In genomic region chr17:32634972-32635314, GRCm38 (mm10) we compare ENCODE assay signal across 8 mouse cellular contexts. TPM values are rescaled to one million over a fixed set of nuclear protein-coding genes. Genes with fewer than 3 reads are reported as not detected.
A peak's percentile ranks its signal among the peaks of the same experiment; 100 is the strongest.
DNase-seq lines count a peak whose midpoint lies in the region; ATAC-seq lines count a peak whose summit lies in the region.

No protein-coding gene starts in this region.

- no peaks in the 10 kb centered on the region; the same call in 1 of the 2 replicates for H3K4me1 ChIP-seq in forebrain, embryonic 11.5 days (replicated peaks; ENCODE audit: control insufficient read depth, insufficient read depth, low read length)
- H3K4me1 ChIP-seq in heart, embryonic 16.5 days (ENCODE audit: control insufficient read depth, insufficient read depth, low read length): peaks cover 2% of the 10 kb centered on the region; the same call in 1 of the 2 replicates
- 0 out of 2 replicates have a peak, but pooled peaks cover 4% of the 10 kb centered on the region for H3K4me1 ChIP-seq in liver, embryonic 15.5 days (replicated peaks)
- no peaks in the 10 kb centered on the region for H3K4me1 ChIP-seq in neural tube, embryonic 12.5 days

- peak overlapping the region; percentile 33 for H3K4me3 ChIP-seq in forebrain, embryonic 11.5 days (ENCODE audit: low read depth, low read length)
- peak overlapping the region; percentile 50 for H3K4me3 ChIP-seq in heart, embryonic 16.5 days (ENCODE audit: low read length)
- H3K4me3 ChIP-seq in liver, embryonic 15.5 days (replicated peaks): peak overlapping the region; percentile 23; the same call in 1 of the 2 replicates
- peak overlapping the region; percentile 32 for H3K4me3 ChIP-seq in neural tube, embryonic 12.5 days

- ATAC-seq in CD4-positive, CD25-positive, alpha-beta regulatory T cell, adult 4 months: peak; percentile 81
- peak; percentile 67 for ATAC-seq in forebrain, embryonic 11.5 days (replicated peaks; ENCODE audit: low FRiP score)
- ATAC-seq in heart, embryonic 16.5 days (replicated peaks; ENCODE audit: extremely low read depth, insufficient read depth, low FRiP score): peak; percentile 76
- peak; percentile 15; the same call in 1 of the 2 replicates for ATAC-seq in liver, embryonic 15.5 days (ENCODE audit: insufficient read depth)
- ATAC-seq in neural tube, embryonic 12.5 days (ENCODE audit: low FRiP score, low read depth): peak; percentile 89

- H3K4me2 ChIP-seq in forebrain, embryonic 11.5 days (ENCODE audit: low read depth, low read length, severe bottlenecking): peak overlapping the region; percentile 56
- H3K4me2 ChIP-seq in heart, embryonic 16.5 days (ENCODE audit: low read depth, low read length): peak overlapping the region; percentile 72
- H3K4me2 ChIP-seq in liver, embryonic 15.5 days: peak overlapping the region; percentile 53
- H3K4me2 ChIP-seq in neural tube, embryonic 12.5 days (replicated peaks): peak overlapping the region; percentile 67

- peak; percentile 36 for DNase-seq in c-Kit-negative CD71-positive TER-119-positive erythroid progenitor cells, embryonic 14.5 days (ENCODE audit: low read depth, low spot score)
- peak; percentile 94 for DNase-seq in forebrain, embryonic 11.5 days (ENCODE audit: low spot score)
- peak; percentile 67 to 90 for DNase-seq in kidney, postnatal 36 days
- DNase-seq in telencephalon, adult 2 months (ENCODE audit: low read depth, low spot score): peak; percentile 35

- H3K27ac ChIP-seq in forebrain, embryonic 11.5 days (ENCODE audit: low read depth, low read length): no peak overlapping the region
- H3K27ac ChIP-seq in heart, embryonic 16.5 days (ENCODE audit: low read length): no peak overlapping the region
- H3K27ac ChIP-seq in liver, embryonic 15.5 days (replicated peaks): no peak overlapping the region
- H3K27ac ChIP-seq in neural tube, embryonic 12.5 days: no peak overlapping the region

- no peaks in the 10 kb centered on the region for H3K9me3 ChIP-seq in forebrain, embryonic 11.5 days (ENCODE audit: control insufficient read depth, low read length)
- no peaks in the 10 kb centered on the region for H3K9me3 ChIP-seq in heart, embryonic 16.5 days (replicated peaks; ENCODE audit: control insufficient read depth, low read length)
- no peaks in the 10 kb centered on the region for H3K9me3 ChIP-seq in liver, embryonic 15.5 days (replicated peaks)
- no peaks in the 10 kb centered on the region for H3K9me3 ChIP-seq in neural tube, embryonic 12.5 days

- peak overlapping the region; percentile 54 for H3K9ac ChIP-seq in forebrain, embryonic 11.5 days (ENCODE audit: low read length)
- H3K9ac ChIP-seq in heart, embryonic 16.5 days (ENCODE audit: low read length): 0 out of 2 replicates have a peak overlapping the region, but pooled peaks have one; percentile 58
- no peak overlapping the region for H3K9ac ChIP-seq in liver, embryonic 15.5 days
- peak overlapping the region; percentile 56 for H3K9ac ChIP-seq in neural tube, embryonic 12.5 days

- no peaks in the 10 kb centered on the region for H3K36me3 ChIP-seq in forebrain, embryonic 11.5 days (ENCODE audit: control insufficient read depth, insufficient read depth, low read length)
- no peaks in the 10 kb centered on the region for H3K36me3 ChIP-seq in heart, embryonic 16.5 days (ENCODE audit: control insufficient read depth, insufficient read depth)
- H3K36me3 ChIP-seq in liver, embryonic 15.5 days (replicated peaks): no peaks in the 10 kb centered on the region
- no peaks in the 10 kb centered on the region for H3K36me3 ChIP-seq in neural tube, embryonic 12.5 days

- WGBS in forebrain, embryonic 11.5 days: 2% methylated on average over 17 of the region's 17 CpGs
- WGBS in heart, embryonic 16.5 days: 1% methylated on average over 17 of the region's 17 CpGs
- WGBS in liver, embryonic 15.5 days (ENCODE audit: insufficient replicate concordance): 2% methylated on average over 17 of the region's 17 CpGs
- 2% methylated on average over 17 of the region's 17 CpGs for WGBS in neural tube, embryonic 12.5 days

- no peaks in the 10 kb centered on the region for H3K27me3 ChIP-seq in forebrain, embryonic 11.5 days (ENCODE audit: control insufficient read depth, insufficient read depth, low read length)
- no peaks in the 10 kb centered on the region for H3K27me3 ChIP-seq in heart, embryonic 16.5 days (ENCODE audit: control insufficient read depth, insufficient read depth, low read length)
- H3K27me3 ChIP-seq in liver, embryonic 15.5 days: no peaks in the 10 kb centered on the region
- H3K27me3 ChIP-seq in neural tube, embryonic 12.5 days (replicated peaks): no peaks in the 10 kb centered on the region

RNA-seq across cellular contexts. Expression of gene Cyp4f37, which starts 13.8 kb away (rescaled TPM):
- not detected for polyA plus RNA-seq in CD4-positive, CD25-positive, alpha-beta regulatory T cell, adult 4 months (2017; shearing (Covaris generic))
- polyA plus RNA-seq in forebrain, embryonic 11.5 days (2014; fragmentation: Nextera tagmentation; extraction: Ambion mirVana): not detected in 2 replicates
- polyA plus RNA-seq in heart, embryonic 16.5 days (2015; fragmentation: Nextera tagmentation; extraction: Ambion mirVana): not detected in 2 replicates
- not detected in 2 replicates for polyA plus RNA-seq in liver, embryonic 15.5 days (2015; fragmentation: Nextera tagmentation; extraction: Ambion mirVana)
- not detected in 2 replicates for polyA plus RNA-seq in neural tube, embryonic 12.5 days (2016; fragmentation: Nextera tagmentation; extraction: Ambion mirVana)

RNA-seq across cellular contexts. Expression of gene Cyp4f40, which starts 23.8 kb away (rescaled TPM):
- not detected for polyA plus RNA-seq in CD4-positive, CD25-positive, alpha-beta regulatory T cell, adult 4 months (2017; shearing (Covaris generic))
- polyA plus RNA-seq in forebrain, embryonic 11.5 days (2014; fragmentation: Nextera tagmentation; extraction: Ambion mirVana): not detected in 2 replicates
- polyA plus RNA-seq in heart, embryonic 16.5 days (2015; fragmentation: Nextera tagmentation; extraction: Ambion mirVana): not detected in 2 replicates
- polyA plus RNA-seq in liver, embryonic 15.5 days (2015; fragmentation: Nextera tagmentation; extraction: Ambion mirVana): not detected in 2 replicates
- not detected in 2 replicates for polyA plus RNA-seq in neural tube, embryonic 12.5 days (2016; fragmentation: Nextera tagmentation; extraction: Ambion mirVana)

RNA-seq across cellular contexts. Expression of gene Cyp4f15, which starts 50.5 kb away (rescaled TPM):
- polyA plus RNA-seq in CD4-positive, CD25-positive, alpha-beta regulatory T cell, adult 4 months (2017; shearing (Covaris generic)): not detected
- 1.1 and 1.8 TPM in 2 replicates for polyA plus RNA-seq in forebrain, embryonic 11.5 days (2014; fragmentation: Nextera tagmentation; extraction: Ambion mirVana)
- not detected in 2 replicates for polyA plus RNA-seq in heart, embryonic 16.5 days (2015; fragmentation: Nextera tagmentation; extraction: Ambion mirVana)
- polyA plus RNA-seq in liver, embryonic 15.5 days (2015; fragmentation: Nextera tagmentation; extraction: Ambion mirVana): 6.5 and 7.5 TPM in 2 replicates
- 0.22 and 0.84 TPM in 2 replicates for polyA plus RNA-seq in neural tube, embryonic 12.5 days (2016; fragmentation: Nextera tagmentation; extraction: Ambion mirVana)

Comparison
In these comparisons a context has a peak if more than half of its experiments do, and no peak if none do; other contexts are left out.
1. ATAC-seq: peak in every context shown above with its lines; median percentile 89 in neural tube, embryonic 12.5 days; 81 in CD4-positive, CD25-positive, alpha-beta regulatory T cell, adult 4 months; 76 in heart, embryonic 16.5 days; 67 in forebrain, embryonic 11.5 days; 15 in liver, embryonic 15.5 days.
2. DNase-seq: peak in every context shown above with its lines; median percentile 94 in forebrain, embryonic 11.5 days; 78 in kidney, postnatal 36 days; 36 in c-Kit-negative CD71-positive TER-119-positive erythroid progenitor cells, embryonic 14.5 days; 35 in telencephalon, adult 2 months.